Mouse (Mus musculus): Measurements from ENCODE around the gene Nsun7.

Gene Nsun7

DNA sequence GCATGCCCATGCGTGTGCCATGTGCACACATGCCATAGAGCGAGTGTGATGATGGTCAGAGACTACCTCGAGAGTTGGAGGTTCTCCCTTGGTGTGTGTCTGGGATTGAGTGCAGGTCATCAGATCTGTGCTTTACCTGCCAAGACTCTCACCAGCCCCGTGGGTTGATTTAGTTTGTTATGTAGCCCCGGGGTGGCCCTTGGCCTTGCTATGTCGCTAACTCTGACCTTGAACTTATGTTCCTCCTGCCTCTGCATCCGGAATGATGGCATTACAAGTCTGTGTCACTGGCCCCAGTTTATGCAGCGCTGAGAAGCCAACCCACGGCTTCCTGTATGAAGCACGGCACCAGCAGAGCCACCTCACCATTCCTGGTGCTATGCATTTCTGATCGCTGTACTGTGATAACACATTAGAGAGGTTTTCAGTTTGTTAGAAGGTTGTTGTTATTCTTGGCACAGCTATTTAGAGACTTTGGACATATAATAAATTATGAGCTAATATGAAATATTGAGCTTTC is 34.5 kb downstream of the Nsun7 start:
- no peak for DNase-seq

DNA sequence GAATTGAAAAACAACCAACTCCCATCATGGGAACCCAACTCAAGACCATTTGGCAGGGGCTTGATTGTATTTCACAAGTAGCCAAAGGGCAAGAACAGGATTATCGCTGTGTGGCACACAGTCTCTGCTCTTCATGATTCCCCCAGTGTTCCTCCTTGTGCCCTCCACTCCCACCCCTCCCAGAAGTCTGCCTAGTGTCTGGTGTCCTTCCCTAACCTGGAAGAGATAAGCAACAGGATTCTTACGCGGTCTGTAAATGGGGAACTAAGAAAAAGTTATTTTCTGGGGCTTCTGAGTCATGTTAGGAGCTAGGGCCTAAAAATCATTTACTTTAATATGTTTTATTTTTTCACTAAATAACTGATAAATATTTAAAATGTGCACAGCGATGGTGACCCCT is 35.3 kb downstream of the Nsun7 start:
- DNase-seq: no peak

DNA sequence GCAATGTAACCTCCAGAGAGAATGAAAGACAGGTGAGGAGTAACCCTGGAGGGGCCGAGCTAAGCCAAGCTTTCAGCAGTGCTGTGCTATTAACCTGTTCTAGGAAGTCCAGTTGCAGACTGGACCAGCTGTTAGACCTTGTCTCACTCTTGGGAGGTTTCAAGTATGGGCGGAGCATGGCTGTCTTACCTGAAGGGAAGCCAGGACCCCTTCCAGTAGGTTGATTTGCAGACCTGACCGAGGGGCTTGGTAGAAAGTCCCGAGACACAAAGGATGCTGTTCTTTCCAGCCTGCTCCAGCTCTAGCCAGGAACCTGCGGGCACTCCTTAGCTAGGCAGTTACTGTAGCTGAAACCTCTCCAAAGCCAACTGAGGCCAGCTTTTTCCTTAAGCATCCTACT is 36.4 kb downstream of the Nsun7 start:
- peak in 1 of 2 experiments; percentile 35 for DNase-seq

DNA sequence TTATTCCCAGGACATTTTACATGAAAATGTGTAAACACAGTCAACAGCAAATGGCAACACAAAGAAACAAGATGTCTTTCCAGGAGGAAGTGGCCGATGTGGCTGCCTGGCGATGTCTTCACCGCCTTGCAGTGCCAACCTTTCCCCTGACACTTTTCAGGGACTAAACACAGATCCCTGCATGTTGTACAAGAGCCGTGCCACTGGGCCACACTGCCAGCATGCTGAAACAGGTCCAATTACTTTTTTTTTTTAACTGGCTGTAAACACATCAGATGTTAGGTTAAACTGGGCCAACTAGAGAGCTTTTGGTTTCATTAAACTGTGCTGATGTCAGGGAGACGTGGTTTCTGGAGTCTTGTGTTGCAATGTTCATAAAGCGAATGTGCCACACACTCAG is 39.2 kb downstream of the Nsun7 start:
- DNase-seq: no peak

DNA sequence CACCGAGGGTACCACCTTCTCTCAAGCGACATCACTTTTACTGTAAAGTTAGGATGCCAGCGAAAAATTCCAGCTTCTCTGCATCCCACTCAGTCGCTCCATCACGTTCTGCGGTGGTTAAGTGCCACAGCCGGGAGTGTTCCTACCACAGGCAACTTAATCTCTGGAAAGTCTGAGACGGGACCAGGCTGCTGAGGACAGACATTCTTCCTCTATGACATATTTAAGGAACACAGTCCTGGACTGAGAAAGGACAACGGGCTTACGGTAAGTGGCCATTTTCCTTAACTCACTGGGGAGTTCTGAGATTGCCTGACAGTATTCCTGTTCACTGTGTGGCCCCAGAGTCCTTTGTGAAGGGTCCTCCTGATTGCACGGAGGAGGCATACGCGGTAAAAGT is 40.9 kb downstream of the Nsun7 start:
- DNase-seq: no peak

DNA sequence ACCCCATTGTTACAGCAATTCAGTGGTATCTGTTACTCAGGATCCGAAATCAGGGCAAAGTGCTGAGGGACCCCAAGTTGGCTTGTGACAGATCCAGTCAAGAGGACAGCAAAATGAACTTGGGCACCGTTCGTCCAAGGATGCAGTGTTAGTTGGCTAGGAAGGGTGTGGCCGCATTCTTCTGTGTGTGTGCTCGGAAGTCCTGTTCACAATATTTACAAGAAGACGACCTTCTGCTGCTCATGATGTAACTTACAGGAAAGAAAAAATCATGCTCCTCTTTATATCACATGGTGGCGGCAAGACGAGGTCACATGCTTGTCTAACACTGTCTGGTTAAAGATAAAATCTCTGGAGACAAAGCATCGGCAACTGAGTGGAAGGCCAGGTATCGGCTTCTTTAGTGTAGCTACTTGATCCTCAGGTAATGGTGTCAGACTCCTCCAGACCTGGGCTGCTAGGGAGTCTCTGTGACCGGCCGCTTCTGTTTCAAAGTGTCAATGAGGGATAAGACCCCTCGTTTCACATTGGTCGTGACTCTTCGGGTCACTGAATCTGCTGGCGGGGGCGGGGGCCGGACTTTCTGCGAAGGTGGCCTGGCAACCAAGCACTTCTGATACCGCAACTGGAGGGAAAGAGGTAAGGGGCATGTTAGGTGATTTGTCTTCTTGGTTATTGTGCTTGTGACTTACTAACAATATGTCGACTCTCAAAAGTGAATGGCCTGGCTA is 42.6 kb downstream of the Nsun7 start:
- DNase-seq: no peak

DNA sequence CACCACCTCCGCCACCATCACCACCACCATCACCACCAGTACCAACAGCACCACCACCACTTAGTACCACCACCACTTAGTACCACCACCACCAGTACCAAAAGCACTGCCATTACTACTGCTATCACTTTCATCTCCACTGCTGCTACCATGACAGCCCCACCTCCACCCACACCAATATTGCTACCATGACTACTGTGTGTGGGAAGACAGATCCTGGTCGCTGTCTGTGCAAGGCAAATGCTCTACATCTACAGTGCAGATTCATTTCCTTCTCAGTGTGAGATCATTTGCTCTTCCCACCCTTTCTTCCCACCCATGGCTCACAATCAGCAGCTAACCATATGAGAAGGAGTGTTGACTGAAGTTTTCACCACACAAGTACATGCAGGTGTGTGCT is 43.2 kb downstream of the Nsun7 start:
- no peak for DNase-seq

DNA sequence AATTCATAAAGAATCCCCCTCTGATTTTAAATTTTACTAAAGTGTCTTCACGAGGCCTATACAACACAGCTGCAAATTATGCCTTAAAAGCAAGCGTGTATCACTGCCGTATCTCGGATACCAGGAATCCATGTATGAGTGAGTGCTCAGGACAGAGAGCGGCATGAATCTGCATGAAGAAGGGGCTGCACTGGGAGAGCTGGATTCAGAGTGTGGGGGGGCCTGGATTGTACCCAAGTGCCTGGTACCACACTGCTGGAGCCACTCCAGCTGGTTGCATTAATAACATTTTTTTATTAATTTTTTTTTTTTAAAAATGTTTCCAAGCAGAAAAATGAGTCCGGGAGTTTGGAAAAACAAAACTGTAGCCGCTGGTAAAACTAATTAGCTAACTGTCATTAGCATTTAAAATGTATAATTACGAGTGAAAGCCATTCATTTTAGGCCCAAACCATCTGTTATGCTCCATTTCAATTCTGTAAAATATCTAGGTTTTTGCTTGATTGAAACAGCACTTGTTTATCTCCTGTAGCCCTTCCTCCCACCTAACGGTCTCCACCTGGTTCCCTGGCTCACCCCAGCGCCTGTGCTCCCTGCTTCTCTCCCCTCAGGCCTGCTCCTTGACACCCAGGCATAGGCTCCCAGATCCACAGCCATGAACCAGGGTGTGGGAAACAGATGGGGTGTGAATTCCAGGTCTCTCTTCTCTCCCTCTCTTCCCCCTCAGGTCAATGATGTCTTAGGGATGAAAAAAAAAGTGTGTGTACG is 44.8 kb downstream of the Nsun7 start:
- no peak for DNase-seq

DNA sequence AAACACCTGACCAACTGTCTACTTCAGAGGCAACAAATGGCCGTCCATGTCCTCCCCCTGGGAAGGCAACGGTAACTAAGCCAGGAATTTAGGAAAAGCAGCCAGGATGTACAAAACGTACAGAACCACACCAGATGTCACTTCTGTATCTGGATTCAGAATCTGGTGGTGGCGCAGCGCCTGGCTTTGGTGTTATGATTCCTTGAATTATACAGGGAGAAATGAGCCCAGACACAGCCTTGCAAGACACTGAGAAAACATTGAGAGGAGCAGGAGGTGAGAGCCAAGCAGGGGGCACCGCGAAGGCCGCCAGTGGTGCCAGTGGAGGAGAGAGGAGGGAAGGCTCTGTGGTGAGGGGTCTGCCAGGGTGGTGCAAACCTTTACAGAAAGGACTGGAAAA is 45.8 kb downstream of the Nsun7 start:
- no peak for DNase-seq

DNA sequence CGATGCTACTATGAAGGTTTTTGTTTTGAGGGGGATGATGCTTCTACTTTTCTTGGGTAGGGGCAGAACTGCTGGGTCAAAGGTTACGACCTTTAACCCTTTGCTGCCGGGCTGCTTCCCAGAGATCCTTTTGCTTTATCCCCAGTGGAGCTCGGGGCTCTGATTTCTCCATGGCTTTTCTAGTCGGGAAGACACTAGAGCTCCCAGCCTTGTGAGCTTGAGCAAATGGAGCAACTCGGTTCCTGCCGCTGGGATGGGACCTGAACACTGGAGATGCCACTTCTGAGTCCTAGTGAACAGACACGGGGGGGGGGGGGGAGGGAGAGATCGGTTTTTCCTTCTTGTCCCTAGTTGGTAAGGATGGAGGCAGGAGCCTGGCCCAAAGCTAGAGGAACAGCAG is 50.6 kb downstream of the Nsun7 start:
- DNase-seq: no peak

DNA sequence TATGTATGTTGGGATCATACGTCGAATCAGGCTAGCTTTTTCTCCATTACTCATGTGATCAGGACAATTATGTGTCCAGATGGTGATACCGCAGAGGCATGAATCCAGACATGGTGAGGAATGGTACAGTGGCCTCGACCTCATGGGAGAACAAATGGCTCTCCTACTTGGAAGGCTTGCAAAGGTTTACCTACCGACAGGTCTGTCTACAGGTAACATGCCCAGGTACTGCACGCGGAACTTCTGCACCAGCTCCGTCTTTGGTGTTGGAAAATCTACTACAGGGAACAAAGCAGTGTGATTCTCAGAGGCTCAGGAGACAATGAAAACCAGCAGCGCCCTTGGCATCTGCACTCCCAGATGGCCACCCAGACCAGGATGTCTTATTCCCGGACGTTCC is 51.1 kb downstream of the Nsun7 start:
- no peak for DNase-seq

DNA sequence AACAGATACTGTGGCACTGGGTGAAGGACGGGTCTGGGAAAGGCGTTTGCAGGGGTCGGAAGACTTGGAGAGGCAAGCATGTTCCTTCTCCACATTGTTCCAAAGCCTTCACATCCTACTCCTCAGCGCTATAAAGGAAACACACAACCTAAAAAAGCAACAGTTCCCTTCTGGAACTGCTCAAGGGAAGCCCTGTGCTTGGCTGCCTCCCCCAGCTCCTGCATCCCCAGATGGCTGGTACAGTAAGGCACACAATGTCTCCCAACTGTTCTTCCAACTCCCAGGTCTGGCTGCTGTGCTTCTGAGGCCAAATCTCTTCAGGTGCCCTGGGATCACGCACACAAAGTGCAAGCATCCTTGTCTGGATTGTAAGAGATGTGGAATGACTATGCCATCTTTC is 56.1 kb downstream of the Nsun7 start:
- no peak for DNase-seq

DNA sequence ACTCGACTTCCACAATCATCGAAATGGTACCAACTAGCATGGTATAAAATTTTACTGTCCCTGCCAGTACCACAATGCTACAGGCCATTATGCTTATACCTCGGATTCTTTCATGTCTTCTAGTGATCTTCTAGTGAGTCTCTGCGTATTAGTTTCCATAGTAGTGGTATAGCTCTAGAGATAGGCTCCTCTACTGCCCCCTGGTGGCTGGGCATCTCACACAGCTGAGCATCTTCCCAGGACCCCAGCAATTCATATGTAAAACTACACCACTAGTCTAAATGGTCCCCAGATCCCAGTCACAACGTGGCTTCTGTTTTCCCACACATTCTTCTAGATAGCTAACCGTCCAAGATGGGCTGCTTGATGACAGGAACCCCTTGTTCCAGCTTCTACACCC is 59.6 kb downstream of the Nsun7 start:
- peak; percentile 42 to 66 for DNase-seq

DNA sequence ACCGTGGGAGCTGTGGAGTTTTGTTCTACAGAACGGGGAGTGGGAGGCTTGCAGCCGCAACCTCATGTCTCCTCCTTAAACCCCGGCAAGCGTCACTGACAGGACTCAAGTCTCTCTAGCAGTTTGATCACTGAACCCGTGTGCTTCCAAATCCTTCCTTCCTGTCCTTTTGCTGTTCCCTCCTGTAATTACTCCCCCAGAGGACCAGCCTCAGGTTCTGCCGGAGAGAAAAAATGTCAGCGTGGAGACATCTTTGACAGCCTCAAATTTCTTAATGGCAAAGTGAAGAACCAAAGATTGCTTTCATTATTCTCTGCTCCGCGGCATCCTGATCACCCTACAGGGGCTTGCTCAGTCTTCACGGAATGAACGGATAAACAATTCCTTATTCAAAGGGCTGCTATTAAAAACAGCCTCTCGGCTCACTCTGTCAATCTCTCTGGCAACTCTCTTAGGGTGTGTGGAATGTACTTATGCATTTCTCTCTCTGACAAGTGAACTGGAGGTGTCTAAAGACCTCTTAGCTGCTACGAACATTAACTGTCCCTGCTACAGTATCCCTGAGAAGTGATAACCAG is 60.2 kb downstream of the Nsun7 start:
- DNase-seq: no peak

DNA sequence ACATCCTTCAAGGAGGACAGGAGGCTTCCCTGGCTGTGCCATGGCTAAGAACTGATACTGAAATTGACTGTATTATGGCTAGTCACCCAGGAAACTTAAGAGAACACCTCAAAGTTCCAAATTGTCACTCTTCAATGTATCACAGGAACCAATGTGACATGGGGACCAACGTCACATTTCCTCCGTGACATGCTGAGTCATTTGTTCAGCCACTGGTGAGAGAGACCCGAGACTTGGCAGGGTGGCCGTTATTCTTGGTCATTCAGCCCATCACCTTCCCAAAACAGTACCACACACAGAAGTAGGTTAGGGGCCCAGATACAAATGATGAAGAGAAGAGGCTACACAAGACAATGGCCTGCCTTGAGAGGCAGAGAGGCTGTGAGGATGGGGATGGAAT is 63.4 kb downstream of the Nsun7 start:
- no peak for DNase-seq

DNA sequence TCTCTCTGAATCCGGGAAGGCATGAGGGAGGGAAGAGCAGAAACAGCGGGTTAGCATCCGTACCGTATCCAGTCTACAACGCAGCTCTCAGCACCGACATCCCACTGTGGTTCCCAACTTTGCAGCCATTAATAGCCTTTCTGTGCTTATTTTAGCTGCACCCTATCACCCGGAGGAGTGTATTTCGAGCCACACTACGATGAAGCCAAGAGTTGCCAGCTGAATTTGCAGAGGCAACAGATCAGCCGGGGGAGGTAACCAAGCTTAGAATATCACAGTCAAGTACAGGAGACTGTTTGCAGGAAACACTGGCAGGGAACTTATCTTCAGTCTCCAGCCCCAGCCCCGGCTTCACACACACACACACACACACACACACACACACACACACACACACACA is 63.9 kb downstream of the Nsun7 start:
- DNase-seq: no peak

DNA sequence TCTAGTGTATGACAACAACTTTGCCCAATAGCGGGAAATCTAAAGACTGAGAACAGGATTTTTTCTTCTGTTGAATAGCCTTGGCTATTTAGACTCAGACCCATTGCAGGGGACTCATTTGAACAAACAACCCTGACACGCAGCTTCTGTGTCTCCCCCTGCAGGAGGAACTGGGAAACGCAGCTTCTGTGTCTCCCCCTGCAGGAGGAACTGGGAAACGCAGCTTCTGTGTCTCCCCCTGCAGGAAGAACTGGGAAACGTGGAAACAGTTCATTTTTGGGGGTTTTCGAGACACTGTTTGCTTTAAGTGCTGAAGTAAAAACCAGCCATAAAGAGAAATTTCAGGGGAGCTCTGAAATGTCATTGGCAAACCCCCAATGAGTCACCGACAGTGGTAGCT is 66.7 kb downstream of the Nsun7 start:
- DNase-seq: peak in 1 of 2 experiments; percentile 28

DNA sequence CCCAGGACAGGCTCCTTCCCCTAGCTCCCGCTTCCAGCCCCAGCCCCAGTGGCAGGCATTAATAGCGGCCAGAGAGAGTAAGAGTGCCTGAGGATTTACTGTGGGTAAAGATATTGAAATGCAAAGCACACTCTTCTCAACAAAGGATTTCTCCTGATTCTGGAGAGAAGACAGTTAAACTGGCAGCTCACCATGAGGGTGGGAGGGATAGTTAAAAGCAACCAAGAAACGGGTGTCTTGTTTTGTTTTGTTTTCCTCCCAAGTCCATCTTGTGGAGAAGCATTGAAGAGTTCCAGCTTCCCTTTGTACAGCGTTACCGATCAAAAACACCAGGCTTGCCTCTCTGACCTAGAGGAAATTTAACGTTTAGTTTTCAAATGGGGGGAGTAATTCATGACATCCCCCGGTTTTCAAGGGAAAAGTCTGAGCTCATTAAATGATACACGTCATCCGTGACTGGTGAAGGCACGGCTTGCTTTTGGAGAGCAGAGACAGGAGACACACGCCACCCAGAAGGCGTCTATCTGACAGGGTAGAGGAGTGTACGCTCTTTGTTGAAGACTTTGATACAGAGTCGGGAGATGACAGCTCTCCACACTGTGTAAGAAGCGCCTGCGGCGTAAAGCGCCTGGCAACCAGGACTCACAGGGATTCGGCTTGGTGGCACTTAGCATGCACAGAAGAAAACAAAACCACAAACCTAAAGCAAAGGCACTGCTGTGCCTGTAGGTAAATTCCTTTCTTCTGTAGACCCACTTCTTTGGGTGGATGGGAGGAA is 68.4 kb downstream of the Nsun7 start:
- DNase-seq: no peak

DNA sequence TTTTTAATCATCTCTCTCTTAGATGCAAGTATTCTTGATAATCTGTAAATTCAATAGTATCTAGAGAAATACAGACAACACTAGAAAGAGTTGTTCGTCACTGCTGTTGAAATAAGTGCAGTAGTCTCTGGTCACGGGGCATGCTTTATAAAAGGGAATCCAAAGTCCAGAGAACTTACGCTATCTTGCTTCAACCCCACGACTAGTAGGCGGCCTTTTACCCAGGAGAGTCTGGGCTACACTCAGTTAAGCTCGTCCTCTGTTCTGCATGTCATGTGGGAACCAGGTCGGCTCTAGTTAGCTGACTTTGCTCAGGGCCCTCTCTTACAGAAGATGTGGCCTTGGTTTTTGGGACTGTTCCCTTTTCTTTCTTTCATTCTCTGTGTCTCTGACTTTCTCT is 69.1 kb downstream of the Nsun7 start:
- DNase-seq: no peak

DNA sequence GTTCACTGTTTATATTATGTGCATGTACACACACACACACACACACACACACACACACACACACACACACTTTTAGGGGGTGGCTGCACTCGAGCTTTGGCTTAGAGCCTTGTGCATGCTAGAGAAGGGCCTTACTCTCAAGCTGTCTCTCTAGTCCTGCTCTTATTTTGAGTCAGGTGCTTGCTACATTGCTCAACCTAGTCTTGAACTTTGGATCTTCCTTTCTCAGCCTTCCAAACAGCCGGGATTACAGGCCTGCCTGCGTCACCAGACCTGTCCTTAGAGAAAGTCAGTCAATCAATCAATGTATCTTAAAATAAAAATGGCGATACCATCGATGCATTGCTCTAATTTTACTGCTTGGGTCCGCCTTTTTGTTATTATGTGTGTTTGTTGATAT is 71.1 kb downstream of the Nsun7 start:
- DNase-seq: no peak

DNA sequence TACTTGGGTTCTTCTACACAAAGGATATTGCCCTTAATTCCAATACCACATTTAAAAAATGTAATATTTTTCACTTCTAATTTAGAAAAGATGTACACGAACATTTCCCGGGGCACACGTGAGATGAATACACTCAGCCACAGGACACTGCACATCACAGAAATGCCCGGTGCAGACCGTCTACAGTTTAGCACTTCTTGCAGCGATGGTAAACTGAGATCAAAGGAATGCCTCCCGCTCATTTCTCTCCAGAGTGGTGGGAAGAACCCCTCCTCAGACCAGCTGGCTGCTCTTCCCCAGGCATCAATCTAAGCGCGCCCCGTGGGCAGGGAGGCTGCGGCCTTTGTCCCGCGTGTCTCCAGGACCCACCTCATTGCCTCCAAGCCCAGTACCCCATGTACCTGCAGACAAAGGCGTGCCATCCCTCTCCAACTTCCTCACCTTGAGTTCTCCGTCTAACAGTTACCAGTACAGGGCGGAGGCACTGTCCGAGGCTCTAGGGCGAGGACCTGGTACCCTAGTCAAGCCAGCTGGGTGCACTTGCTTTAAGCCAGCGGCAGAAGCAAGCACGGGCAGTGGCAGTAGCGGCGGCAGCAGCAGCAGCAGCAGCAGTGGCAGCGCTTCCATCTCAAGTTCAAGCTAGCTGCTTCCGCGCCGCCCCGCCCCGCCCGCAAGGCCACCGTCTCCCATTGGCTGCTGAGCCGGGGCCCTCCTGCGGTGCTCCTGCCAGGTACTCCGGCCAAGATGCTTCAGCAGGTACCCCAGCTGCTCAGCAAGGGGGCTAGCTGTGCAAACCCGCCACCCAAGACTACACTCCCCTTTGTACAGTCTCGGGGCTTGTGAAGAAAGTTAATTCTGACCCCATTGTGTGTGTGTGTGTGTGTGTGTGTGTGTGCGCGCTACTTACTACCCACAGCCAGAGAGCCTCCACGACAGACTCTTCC is 77.6 kb downstream of the Nsun7 start:
- peak; percentile 72 to 73 for DNase-seq

DNA sequence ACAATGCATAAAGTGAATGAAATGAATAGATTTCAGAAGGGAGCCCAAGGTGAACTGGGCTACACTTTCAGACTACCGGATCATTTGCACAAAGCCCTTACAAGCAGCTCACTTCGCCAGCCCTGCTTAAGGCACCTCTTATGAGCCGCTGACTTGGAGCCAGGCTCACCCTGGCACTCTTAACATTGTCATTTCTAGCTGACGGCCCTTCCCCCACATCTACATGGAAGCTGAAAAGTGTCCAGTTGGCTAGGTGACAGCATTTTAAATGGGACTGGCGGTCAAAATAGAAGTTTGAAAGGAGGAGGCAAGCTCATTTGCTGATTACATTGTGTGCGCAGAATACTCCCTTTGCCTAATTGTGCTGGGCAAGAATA is 78.3 kb downstream of the Nsun7 start:
- DNase-seq: peak; percentile 76 to 78

Measured in cerebellum, postnatal 14 days (tissue).